Mouse (Mus musculus): ENCODE measurements around the gene Fam166b.

DNA sequence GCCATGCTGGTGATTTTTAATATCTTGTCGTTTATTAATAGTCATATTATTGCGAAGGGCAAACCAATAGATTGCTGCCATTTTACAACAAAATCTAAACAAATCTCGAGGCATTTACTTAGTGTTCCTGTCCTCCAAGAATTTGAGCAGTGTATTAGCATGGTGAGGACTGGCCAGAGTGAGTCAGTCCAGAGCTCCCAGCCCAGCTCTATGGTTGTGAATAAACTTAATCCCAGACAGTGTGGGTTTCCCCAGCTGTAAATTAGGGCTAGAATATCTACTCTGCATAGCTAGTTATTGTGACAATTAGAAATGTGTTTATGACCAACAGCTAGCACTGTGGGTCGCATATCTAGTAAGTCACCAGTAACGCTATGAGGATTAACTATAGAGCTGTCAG, 32.6 kb downstream of the Fam166b start:
- TF ChIP-seq POLR2A (IDR thresholded peaks at IDR 0.05; ENCODE audit: borderline replicate concordance, low read depth, low read length) (no peak), CTCF (IDR thresholded peaks at IDR 0.05; ENCODE audit: low read depth, low read length) (no peak)
